Mouse (Mus musculus) cerebellum, adult 2 months (tissue): ENCODE data around the gene Samhd1.

Experiments used
- CTCF ChIP-seq: fragments of 200-500 bp; IDR thresholded peaks from 2 replicates; pipeline ENCODE4 v1.5.1; 2011; ENCODE audit warnings: low read depth, mild to moderate bottlenecking, control low read depth, low read length, moderate library complexity, borderline replicate concordance; ENCODE audit not compliant: insufficient read depth
- POLR2A ChIP-seq: fragments of 200-500 bp; IDR thresholded peaks from 2 replicates; pipeline ENCODE4 v1.6.1; 2011; ENCODE audit warnings: low read length, control low read depth, borderline replicate concordance; ENCODE audit not compliant: insufficient read depth

DNA sequence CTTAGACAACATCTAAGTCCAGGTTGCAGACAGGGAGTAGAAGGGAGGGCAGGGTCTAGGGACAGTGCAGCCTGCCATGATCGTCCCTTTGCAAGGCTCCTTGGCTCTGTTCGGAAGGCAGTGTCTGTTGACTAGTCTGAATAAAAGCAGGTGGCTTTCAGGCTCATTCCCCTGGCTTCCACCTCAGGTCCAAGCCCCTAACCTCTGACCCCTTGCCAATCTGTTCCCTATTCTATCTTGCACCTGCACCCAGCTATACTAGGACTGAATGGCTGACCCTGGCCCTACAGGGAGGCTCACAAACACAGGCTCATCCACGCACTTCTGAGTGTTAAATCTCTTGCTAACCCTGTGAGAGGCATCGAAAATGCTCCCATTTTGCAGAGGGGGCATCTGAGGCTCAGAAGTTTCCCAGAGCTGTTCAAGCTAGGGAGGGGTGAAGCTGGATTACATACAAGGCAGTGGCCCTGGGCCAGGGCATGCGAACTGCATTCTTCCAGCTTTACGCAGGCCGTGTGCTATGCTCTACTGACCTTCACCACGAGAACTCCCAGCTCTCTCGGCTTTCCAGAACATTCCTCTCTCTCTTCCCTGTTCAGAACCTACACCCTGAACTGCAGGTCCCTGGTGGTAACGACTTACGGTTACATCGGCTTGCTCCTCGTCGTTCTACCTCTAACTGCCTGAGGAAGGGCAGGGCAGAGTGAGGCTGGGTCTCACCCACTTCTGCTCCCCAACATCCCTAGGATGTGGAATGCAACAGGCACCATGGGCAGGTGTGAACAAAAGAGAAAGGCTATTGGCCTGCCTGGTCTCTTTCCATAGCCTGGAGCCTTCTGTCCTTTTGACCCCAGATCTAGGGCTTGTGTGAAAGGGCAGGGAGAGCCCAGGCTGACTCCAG, 69.8 kb downstream of the Samhd1 start:
- no peak for TF ChIP-seq POLR2A
- no peak for TF ChIP-seq CTCF
